Mouse (Mus musculus): Measurements from ENCODE around the gene Grwd1. TPM values are rescaled to one million over a fixed set of nuclear protein-coding genes. Genes with fewer than 3 reads are reported as not detected.

Gene Grwd1
- polyA plus RNA-seq, 1 experiment, result 14.9 TPM

GRCm38 (mm10) chr7:45814841-45815240, 15.9 kb downstream of the Grwd1 start:
- DNase-seq, result no peak
- Histone ChIP-seq H3K4me1 (ENCODE audit: control insufficient read depth, insufficient read depth, low read length) (peaks cover 11% of the 10 kb centered on the region), H3K27ac (ENCODE audit: insufficient read depth, low read length) (no peak overlapping the region), H3K27me3 (ENCODE audit: control insufficient read depth, insufficient read depth, low read length) (no peaks in the 10 kb centered on the region), H3K4me3 (replicated peaks; ENCODE audit: insufficient read depth, low read depth, low read length) (peak overlapping the region; percentile 37)
- no peak for TF ChIP-seq CTCF (IDR thresholded peaks at IDR 0.05; ENCODE audit: borderline replicate concordance, insufficient read depth, low read depth, low read length)
- no peak for TF ChIP-seq POLR2A (IDR thresholded peaks at IDR 0.05; ENCODE audit: borderline replicate concordance, insufficient read depth, low read length)
- whole genome bisulfite sequencing, result 3% methylated on average over 5 of the region's 5 CpGs

- Histone ChIP-seq H3K27ac (ENCODE audit: insufficient read depth, low read length) (peak within 1 kb of the TSS; percentile 70), H3K4me3 (replicated peaks; ENCODE audit: insufficient read depth, low read depth, low read length) (peak within 1 kb of the TSS; percentile 96), H3K4me1 (ENCODE audit: control insufficient read depth, insufficient read depth, low read length) (peaks cover 17% of the 10 kb centered on the region), H3K27me3 (ENCODE audit: control insufficient read depth, insufficient read depth, low read length) (no peaks in the 10 kb centered on the region)
- WGBS, result under 1% methylated on average over 69 of the region's 92 CpGs
- TF ChIP-seq CTCF (IDR thresholded peaks at IDR 0.05; ENCODE audit: borderline replicate concordance, insufficient read depth, low read depth, low read length) (no peak), POLR2A (IDR thresholded peaks at IDR 0.05; ENCODE audit: borderline replicate concordance, insufficient read depth, low read length) (peak; percentile 80)
- DNase-seq, result peak; percentile 99 to 100
Measured at GRCm38 (mm10) chr7:45813787-45814779, 16.7 kb downstream of the Grwd1 start, which contains the start of gene Cyth2. Cyth2 (minus strand) TSS chr7:45814581.

GRCm38 (mm10) chr7:45812921-45813320, 17.8 kb downstream of the Grwd1 start:
- Histone ChIP-seq H3K4me3 (replicated peaks; ENCODE audit: insufficient read depth, low read depth, low read length) (peak overlapping the region; percentile 96), H3K27me3 (ENCODE audit: control insufficient read depth, insufficient read depth, low read length) (no peaks in the 10 kb centered on the region), H3K4me1 (ENCODE audit: control insufficient read depth, insufficient read depth, low read length) (peaks cover 23% of the 10 kb centered on the region), H3K27ac (ENCODE audit: insufficient read depth, low read length) (no peak overlapping the region)
- no peak for DNase-seq
- 70% methylated on average over 8 of the region's 8 CpGs for WGBS
- TF ChIP-seq POLR2A (IDR thresholded peaks at IDR 0.05; ENCODE audit: borderline replicate concordance, insufficient read depth, low read length), result no peak
- no peak for TF ChIP-seq CTCF (IDR thresholded peaks at IDR 0.05; ENCODE audit: borderline replicate concordance, insufficient read depth, low read depth, low read length)

- TF ChIP-seq POLR2A (IDR thresholded peaks at IDR 0.05; ENCODE audit: borderline replicate concordance, insufficient read depth, low read length) (no peak), CTCF (IDR thresholded peaks at IDR 0.05; ENCODE audit: borderline replicate concordance, insufficient read depth, low read depth, low read length) (no peak)
- Histone ChIP-seq H3K27ac (ENCODE audit: insufficient read depth, low read length) (peak overlapping the region; percentile 36; the same call in 1 of the 2 replicates), H3K4me1 (ENCODE audit: control insufficient read depth, insufficient read depth, low read length) (peaks cover 23% of the 10 kb centered on the region), H3K4me3 (replicated peaks; ENCODE audit: insufficient read depth, low read depth, low read length) (no peak overlapping the region), H3K27me3 (ENCODE audit: control insufficient read depth, insufficient read depth, low read length) (no peaks in the 10 kb centered on the region)
- 16% methylated on average over 14 of the region's 14 CpGs for WGBS
- peak; percentile 48 to 62 for DNase-seq
Measured at GRCm38 (mm10) chr7:45809276-45810075, 21.3 kb downstream of the Grwd1 start.

- no peak for DNase-seq
- 28% methylated on average over 11 of the region's 11 CpGs for WGBS
- Histone ChIP-seq H3K27me3 (ENCODE audit: control insufficient read depth, insufficient read depth, low read length) (no peaks in the 10 kb centered on the region), H3K27ac (ENCODE audit: insufficient read depth, low read length) (no peak overlapping the region), H3K4me3 (replicated peaks; ENCODE audit: insufficient read depth, low read depth, low read length) (no peak overlapping the region), H3K4me1 (ENCODE audit: control insufficient read depth, insufficient read depth, low read length) (peaks cover 23% of the 10 kb centered on the region)
- TF ChIP-seq CTCF (IDR thresholded peaks at IDR 0.05; ENCODE audit: borderline replicate concordance, insufficient read depth, low read depth, low read length), result no peak
- TF ChIP-seq POLR2A (IDR thresholded peaks at IDR 0.05; ENCODE audit: borderline replicate concordance, insufficient read depth, low read length), result no peak
Measured at GRCm38 (mm10) chr7:45808471-45808870, 22.3 kb downstream of the Grwd1 start.

- H3K4me3 ChIP-seq (replicated peaks; ENCODE audit: insufficient read depth, low read depth, low read length), result no peak overlapping the region
- no peaks in the 10 kb centered on the region for H3K27me3 ChIP-seq (ENCODE audit: control insufficient read depth, insufficient read depth, low read length)
- 63% methylated on average over 5 of the region's 5 CpGs for WGBS
- no peak for DNase-seq
- peaks cover 22% of the 10 kb centered on the region for H3K4me1 ChIP-seq (ENCODE audit: control insufficient read depth, insufficient read depth, low read length)
- TF ChIP-seq POLR2A (IDR thresholded peaks at IDR 0.05; ENCODE audit: borderline replicate concordance, insufficient read depth, low read length), result 0 out of 2 replicates have a peak, but pooled peaks have one; percentile 1
- TF ChIP-seq CTCF (IDR thresholded peaks at IDR 0.05; ENCODE audit: borderline replicate concordance, insufficient read depth, low read depth, low read length), result no peak
- H3K27ac ChIP-seq (ENCODE audit: insufficient read depth, low read length), result no peak overlapping the region
Measured at GRCm38 (mm10) chr7:45805941-45806340, 24.8 kb downstream of the Grwd1 start.

GRCm38 (mm10) chr7:45802551-45802950, 28.2 kb downstream of the Grwd1 start:
- TF ChIP-seq POLR2A (IDR thresholded peaks at IDR 0.05; ENCODE audit: borderline replicate concordance, insufficient read depth, low read length), result no peak
- no peak for TF ChIP-seq CTCF (IDR thresholded peaks at IDR 0.05; ENCODE audit: borderline replicate concordance, insufficient read depth, low read depth, low read length)
- no peaks in the 10 kb centered on the region for H3K27me3 ChIP-seq (ENCODE audit: control insufficient read depth, insufficient read depth, low read length)
- no peak overlapping the region for H3K27ac ChIP-seq (ENCODE audit: insufficient read depth, low read length)
- H3K4me1 ChIP-seq (ENCODE audit: control insufficient read depth, insufficient read depth, low read length), result peaks cover 8% of the 10 kb centered on the region; the same call in 1 of the 2 replicates
- H3K4me3 ChIP-seq (replicated peaks; ENCODE audit: insufficient read depth, low read depth, low read length), result no peak overlapping the region
- 88% methylated on average over 6 of the region's 6 CpGs for WGBS
- DNase-seq, result no peak

All from cerebellum, adult 2 months (tissue).